Mouse (Mus musculus): Measurements from ENCODE around the gene Car8.
A peak's percentile ranks its signal among the peaks of the same experiment; 100 is the strongest.

The Car8 gene

DNA sequence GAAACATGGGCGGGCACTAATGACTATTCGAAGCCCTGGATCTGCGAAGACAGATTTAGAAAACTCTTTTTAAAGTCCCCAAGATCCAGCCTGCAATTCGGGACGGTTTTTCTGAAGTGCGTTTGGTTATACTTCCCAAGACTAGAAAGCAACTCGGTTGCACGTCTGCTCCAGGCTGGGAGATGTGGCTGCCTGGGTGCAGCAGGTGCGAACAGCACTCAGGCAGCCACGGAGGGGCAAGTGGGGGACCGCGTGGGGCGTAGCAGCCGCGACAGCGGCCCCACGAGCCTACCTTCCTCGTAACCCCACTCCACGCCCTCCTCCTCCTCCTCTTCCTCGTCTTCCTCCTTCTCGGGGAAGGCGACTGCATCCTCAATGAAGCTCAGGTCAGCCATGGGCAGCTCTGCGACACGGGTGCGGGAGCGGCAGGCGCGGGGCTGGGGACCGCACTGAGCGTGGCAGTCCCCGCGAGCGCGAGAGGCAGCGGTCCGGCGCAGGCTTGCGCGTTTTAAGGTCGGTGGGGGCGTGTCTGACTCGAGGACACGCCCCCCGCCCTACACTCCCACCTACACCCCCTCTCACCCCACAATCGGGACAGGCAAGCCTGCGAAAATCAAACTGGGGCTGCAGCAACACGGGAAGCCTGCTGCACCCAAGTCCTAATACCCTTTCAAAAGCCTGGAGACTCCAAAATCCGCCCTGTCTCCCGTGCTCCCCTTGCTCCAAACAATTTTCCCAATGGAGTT is at the start of gene Car8:
Gene Car8, minus strand, starts transcription at position 482 of the 746 bp plus-strand sequence.
- peak; percentile 52 for DNase-seq

DNA sequence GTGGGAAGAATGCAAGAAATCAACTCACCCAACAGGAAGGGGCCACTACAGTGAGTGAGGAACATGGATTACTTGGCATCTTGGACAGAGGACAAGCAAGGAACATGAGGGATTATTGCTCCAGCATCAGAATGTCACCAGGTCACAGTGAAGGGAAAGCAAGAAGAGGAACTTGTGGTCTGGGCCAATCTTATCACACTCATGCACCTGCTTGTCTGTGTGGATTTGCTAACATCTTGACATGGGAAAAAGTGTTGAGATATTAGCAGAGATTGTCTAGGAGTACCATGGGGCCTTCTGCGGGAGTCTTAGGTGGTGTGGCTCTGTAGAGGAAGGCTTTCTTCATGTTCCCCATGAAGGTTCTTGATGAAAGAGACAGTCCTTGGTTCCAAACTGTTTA is 46.1 kb upstream of the Car8 start:
- no peak for DNase-seq

- DNase-seq = no peak
These were observed 39.3 kb upstream of the Car8 start for GRCm38 (mm10) chr4:8278159-8278558.

- no peak for DNase-seq
These were observed 11.0 kb upstream of the Car8 start for GRCm38 (mm10) chr4:8249805-8250204.

DNA sequence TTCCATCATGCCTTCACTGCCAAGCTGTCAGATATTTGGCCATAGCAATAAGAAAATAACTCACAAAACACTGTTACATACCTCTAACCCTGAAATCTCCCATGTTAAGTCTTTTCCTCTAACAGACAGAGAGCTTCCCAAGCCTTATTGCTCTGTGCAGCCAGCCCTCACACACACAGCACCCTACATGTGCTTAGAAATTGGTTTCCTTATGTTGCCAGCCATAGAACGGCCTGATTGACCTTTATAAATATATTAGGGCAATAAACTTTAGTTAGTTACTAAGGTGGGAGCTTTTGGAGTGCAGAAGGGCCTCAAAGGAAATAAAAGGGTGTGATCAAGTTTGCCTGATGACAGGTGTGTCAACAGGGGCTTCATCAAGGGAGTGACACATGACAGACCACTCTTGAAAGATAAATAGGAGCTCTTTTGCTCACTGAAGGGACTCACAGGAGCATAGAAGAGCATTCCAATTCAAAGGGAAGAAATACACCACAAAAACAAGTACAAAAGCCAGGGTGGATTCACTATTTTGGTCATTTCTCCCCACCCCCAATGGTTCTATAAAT is 6.7 kb upstream of the Car8 start:
- DNase-seq = no peak

- DNase-seq = no peak
These were observed 6.2 kb upstream of the Car8 start for GRCm38 (mm10) chr4:8245062-8245461.

- no peak for DNase-seq
These were observed 858 bp upstream of the Car8 start for GRCm38 (mm10) chr4:8239699-8240098.

GRCm38 (mm10) chr4:8239306-8239670 is 447 bp upstream of the Car8 start:
- DNase-seq = no peak

DNA sequence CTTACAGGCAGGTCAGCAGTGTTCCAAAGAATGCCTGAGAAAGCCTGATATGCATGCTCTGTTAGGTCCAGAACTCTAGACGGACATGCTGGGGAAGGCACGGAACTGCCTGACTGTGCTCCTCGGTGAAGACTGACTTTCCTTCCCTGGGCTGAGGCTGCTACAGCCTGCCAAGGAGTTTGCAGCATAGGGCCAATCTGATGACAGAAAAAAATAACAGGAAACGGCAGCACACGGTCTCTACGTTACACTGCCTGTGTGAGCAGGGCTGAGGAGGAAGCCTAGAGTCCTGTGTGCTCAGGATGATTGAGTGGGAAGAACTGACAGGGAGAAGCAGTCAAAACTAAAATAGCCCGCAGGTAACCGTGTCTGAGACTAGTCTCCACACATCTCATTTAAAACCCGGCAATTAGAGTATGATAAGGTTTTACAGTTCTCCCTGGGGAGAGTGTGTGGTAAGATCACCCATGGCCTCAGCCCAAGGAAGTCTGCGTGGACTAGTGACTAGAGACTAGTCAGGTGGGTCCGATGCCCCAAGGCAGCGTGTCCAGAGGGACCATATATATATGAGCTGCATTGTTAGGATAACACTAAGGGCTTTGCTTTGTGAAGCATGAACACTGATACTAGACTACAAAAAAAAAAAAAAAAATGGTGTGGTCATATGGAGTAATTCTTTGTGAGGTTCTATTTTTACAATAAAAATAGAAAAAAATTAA is 6.3 kb downstream of the Car8 start:
- DNase-seq = no peak

GRCm38 (mm10) chr4:8231291-8231871 is 7.5 kb downstream of the Car8 start:
- no peak for DNase-seq

GRCm38 (mm10) chr4:8229661-8230298 is 9.1 kb downstream of the Car8 start:
- DNase-seq = no peak

DNA sequence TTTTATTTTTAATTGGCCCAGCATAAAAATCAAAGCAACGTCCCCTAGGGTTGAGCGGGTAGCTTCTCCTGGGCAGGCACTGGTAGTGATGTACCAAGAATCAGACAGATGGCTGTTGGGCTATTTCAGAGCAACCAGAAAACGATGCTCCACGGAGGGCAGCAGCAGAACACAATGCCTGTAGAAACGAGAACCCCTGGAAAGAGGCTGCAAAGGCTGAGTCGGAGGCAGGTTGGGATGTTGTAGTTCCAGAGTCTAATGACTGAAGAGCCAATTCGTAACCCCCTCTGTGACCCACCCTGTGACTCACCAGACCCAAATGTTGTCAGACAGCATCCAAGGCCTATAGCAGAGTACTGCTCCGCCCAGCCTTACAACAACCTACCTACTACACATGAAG is 19.9 kb downstream of the Car8 start:
- DNase-seq = no peak

- DNase-seq = no peak
These were observed 20.8 kb downstream of the Car8 start for GRCm38 (mm10) chr4:8218004-8218403.

GRCm38 (mm10) chr4:8217272-8217671 is 21.6 kb downstream of the Car8 start:
- DNase-seq = no peak

- DNase-seq = no peak
These were observed 22.3 kb downstream of the Car8 start for GRCm38 (mm10) chr4:8216551-8216950.

GRCm38 (mm10) chr4:8213661-8214060 is 25.2 kb downstream of the Car8 start:
- DNase-seq = no peak

DNA sequence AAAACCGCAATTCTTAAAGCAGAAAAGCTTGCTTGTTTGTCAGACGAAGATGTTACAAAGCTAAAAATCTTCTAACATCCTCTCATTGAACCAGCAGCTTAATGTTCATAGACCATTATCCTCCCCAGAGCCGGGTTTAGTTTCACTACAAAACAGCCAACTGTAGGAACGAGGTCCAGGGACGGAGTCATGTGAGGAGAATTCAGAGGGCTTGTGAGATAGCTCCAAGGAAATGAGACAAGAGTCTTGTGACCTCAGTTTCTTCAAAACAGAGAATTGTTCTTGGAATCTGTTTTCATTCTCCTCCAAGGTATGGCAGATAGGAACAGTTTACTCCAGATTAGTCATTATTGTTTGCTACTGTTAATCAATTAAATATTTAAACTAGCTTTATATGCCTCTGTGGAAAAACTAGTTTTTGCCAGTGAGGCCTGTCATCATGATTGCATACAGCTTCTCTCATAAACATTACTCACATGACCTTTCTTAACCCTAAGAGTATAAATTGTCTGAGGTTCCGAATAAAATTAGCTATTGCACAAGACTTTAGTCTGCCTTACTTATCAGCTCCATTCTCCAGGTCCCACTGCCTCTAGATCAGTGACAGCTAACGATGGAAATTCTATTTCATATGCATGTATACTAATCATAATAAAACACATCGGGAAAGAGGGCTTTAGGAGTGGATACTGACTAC is 25.8 kb downstream of the Car8 start:
- DNase-seq = no peak

- DNase-seq = no peak
These were observed 28.4 kb downstream of the Car8 start for GRCm38 (mm10) chr4:8210452-8210851.

- no peak for DNase-seq
These were observed 30.9 kb downstream of the Car8 start for GRCm38 (mm10) chr4:8207924-8208323.

- DNase-seq = no peak
These were observed 31.8 kb downstream of the Car8 start for GRCm38 (mm10) chr4:8206918-8207573.

DNA sequence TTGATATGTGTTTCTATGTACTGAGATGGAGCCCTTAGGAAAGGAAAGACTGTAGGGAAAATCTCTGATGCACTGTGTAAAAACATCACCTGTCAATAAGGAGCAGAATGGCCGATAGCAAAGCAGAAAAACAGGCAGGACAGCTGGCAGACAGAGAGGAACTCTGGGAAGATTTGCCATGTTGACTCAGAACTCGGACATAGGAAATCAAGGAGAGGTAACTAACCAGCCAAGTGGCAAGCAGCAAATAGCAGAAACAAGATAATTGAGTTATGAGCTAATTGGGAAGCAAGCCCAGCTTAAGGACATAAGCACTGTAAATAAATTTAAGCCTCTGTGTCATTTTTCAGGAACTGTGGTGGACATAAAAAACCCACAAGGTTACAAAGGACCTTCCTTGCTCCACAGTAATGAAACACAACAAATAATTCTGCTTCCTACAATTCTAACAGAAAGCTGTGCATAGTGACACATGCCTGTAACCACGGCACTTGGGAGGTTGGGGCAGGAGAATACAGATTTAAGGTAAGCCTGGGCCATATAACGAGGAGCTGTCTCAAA is 33.7 kb downstream of the Car8 start:
- DNase-seq = no peak

DNA sequence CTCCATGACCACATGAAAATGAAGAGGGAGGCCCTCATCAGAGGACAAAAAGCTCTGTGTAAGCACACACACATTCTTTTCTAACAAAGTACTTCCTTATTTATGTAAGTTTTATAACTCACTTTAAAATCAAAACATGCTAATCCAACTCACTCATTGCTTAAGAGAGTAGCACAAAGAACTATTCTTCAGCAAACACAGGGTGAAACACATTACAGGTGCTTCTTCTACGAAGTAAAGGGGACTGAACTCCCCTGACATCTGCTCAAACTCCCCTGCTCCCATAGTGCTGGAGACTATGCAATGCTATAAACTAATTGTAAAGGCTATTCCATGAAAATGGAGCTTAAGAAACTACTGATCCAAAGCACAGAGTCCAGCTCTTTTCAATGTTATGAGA is 35.5 kb downstream of the Car8 start:
- no peak for DNase-seq
